Mouse (Mus musculus) thymus, postnatal 25 days (tissue): Measurements from ENCODE around the gene Bid.
"Not testable (repeated sequence)": the region's sequence is repeated elsewhere in the genome, so short reads cannot be mapped to it uniquely, and the experiment has no call there.

ENCODE experiments used
- DNase-seq: peaks from one replicate; pipeline ENCODE4 v3.0.0; 2022

The Bid gene

DNA sequence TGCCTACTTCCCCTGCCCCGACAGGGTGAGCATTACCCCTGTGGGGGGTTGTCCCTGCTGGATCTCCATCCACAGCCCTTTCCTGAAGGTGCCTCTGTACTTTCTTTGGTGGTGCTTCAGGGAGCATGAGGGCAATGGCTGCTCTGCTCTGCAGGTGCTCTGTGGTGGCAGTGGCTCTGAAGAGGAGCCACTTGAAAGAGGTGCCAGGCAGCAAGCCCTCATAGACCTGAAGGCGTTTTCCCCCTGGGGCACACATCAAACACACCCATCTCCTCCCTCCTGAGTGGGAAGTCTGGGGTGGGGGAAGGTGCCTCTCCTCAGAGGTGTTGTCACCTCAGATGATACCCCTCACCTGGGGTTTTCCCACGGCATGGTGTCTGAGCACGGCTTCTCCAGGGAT, 17.5 kb upstream of the Bid start:
- peak; percentile 84 for DNase-seq

DNA sequence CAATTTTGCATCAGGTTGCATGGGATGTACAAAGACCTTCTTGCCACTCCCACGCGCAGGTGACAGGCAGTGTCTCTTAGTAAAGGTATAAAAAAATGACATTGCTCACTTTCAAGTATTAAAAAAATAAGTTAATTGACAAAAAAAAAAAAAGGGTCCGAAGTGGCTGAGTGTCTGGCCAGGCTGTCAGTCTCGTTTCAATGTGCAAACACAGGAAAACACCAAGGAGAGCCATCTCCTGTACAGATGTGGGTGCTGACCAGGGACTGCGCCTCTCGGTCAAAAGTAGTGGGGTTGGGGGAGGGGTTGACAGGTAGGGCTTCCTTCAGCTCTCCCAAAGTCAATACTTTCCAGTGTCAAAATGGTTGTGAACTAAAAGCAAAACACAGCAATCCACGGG, 17.0 kb upstream of the Bid start:
- DNase-seq = no peak

DNA sequence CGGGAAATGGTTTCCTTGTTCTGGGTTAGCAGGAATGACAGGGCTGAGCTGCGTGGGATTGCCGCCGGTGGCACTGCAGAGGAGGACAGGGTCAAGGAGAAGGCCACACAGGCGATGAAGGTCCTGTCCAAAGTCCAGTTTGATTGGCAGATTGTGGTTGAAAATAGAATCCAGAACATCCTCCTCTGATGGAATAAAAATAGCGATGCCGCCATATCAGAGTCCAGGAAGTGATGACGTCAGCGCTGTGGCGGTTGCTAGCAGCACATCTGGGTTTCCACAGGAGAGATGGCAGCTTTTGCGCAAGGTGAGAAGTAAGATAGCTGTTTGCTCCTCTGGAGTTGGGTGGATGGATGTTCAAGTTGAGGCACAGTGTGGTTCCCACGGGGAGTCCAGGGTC, 15.9 kb upstream of the Bid start:
- DNase-seq = peak; percentile 84

DNA sequence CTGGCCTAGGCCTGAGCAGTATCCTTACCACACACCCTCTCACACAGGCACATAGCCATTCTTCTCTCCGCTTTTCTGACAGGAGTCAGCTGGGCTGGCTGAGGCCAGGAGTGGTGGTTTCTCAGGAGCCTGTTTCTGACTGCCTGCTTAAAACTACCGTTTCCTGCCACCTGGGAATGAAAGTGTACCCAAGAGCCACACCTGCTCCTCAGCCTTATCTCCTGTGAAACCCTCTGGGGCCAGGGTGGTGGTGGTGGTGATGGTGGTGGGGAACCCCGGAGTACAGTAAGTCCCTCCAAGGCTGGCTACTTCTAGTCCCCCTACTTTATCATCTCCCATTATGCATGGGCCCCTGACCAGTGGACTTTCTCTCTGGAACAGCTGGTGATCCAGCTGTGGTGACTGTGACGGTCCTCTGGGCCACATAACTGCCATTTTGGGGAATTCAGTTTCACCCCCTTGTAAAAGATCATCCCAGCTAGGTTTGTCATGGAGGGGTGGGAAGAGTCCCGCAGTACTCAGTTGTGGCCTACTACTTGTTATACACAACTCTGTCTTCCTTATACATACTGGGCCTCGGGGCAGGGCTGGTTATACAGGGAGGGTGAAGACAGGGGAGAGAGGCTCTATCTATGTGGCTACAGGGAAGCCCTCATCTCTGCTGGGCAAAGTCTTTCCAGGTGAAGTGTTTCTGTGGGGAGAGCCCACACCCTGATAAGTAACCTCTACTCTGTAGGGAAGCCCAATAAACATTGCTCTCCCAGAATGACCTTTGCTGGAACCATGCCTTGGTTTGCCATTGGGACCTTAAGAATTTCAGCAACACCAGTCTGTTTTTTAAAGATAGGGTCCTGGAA, 14.0 kb upstream of the Bid start:
- peak; percentile 80 for DNase-seq

DNA sequence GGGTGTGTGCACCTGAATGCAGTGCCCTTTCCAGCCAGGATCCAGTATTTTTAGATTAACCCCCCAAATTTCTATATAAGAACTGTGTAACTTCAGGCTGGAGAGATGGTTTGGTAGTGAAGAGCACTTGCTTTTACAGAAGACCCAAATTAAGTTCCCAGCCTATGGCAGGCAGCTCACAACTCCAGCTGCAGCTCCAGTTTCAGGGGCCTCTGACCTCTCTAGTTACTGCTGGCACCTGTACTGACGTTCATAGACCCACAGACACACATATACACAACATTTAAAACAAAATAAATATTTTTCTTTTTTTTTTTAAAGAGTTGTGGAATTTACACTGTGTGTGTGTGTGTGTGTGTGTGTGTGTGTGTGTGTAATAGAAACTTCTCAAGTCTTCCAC, 12.8 kb upstream of the Bid start:
- peak; percentile 38 for DNase-seq

DNA sequence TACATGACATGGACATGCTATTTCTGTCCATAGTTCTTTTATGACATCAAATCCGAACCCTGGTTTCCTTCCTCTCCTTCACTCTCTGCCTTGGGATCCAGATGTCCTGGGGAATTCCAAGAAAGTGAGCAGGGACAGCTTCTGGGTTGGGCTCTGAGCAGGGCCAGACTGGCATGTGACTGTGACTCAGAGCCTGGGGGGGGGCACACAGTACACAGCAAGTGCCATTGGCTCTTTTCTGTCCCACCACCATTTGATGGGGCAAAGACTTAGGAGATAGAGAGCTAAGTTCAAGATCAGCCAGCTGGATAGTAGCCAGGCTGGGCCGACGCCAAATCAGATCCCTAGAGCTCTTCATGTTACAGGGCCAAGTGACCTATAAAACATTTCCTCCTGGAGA, 11.1 kb upstream of the Bid start:
- DNase-seq = no peak

DNA sequence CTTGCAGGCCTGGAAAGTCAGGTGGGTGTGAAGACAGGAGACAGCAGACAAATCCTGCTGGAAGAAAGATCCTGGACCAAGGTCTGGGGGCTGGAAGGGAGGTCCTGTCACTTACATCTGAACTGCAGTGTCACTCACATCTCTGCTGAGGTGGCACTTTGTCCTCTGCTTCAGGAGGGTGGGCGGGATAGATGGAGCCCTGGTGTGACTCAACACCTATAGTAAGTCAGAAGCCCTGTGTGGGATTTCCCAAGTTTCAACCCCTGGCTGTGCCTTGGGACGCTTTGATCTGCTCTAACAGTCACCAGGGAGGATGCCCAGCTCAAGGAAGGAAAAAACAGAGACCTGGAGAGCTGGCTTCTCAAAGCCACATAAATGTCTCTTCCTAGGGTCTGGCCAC, 10.2 kb upstream of the Bid start:
- DNase-seq = no peak

DNA sequence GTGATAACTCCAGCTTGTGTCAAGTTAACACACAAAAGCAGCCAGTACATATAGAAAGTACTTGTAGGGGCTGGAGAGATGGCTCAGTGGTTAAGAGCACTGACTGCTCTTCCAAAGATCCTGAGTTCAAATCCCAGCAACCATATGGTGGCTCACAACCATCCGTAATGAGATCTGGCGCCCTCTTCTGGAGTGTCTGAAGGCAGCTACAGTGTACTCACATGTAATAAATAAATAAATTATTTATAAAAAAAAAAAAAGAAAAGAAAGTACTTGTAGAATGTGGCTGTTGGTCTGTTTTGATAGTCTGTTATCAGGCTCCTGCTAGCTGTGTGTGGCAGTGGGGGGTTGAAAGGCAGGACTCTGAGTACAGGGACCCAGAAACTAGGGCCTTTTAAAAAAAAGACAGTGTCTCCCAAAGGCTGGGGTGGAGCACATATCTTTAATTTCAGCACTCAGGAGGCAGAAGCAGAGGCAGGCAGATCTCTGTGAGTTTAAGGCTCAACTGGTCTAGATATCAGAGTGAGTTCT, 8.2 kb upstream of the Bid start:
- not testable (repeated sequence) for DNase-seq

DNA sequence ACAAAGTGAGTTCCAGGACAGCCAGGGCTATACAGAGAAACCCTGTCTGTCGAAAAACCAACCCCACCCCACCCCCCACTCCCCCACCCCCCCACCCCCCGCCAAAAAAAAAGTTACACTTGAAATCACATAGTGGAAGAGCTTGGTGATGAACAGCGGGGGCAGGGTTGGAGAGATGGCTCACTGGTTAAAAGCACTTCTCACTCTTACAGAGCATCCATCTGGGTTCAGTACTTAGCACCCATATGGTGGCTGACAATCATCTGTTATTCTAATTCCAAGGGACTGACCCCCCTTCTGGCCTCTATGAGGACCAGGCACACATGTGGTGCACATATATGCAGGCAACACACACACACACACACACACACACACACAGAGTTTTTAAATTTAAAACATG, 1.3 kb upstream of the Bid start:
- no peak for DNase-seq

DNA sequence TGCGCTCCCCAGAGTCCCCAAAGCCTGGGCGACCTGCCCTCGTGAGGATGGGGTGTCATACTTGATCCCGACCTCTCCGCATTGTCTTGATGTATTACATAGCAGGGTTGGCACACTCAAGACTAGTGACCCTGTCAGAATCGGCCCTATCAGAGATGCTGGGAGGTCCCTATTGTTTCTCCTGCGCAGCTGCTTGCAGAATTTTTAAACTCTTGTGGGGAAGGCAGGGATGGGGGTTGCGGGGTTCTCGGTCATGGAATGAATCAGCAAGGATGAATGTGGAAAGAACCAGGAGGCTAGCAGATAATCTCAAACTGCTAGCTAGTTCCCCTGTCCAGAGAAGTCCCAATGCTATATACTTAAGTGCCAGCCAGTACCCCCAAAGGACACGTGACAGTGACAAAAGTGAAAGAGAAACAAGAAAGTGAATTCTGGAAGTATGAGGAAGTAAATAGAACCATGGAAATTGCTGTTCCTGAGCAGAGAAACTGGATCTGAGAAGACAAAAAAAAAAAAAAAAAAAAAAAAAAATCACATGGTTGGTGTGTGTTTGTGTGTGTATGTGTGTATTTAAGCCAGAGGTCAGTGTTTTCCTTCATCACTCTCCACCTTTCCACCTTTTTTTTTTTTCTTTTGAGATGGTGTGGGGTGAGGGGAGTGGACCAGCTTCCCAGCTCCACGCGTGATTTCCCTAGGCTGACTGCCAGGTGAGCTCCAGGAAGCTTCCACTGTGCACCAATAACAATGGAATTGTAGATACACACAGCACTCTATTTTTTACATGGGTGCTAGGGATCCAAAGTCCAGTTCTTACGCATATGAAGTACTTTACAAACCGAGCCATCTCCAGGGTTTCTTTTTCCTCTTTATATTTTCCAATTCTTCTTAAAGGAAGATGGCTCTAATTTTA, 574 bp upstream of the Bid start:
- DNase-seq = not testable (repeated sequence)

DNA sequence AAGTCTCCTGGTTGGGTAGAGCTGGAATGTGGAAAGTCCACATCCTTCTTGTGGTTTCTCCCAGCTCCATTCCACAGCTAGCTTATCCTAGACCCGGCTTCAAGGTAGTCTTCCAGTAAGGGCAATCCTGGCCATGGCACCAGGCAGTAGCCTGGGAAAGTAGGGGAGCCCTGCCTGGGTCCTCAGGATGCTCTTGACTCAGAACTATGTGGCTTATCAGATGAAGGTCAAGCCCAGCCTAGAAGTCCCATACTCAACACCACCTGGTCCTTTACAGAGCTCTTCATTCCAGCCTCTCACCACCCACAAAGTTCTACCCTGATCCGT, 1.0 kb downstream of the Bid start:
- no peak for DNase-seq

DNA sequence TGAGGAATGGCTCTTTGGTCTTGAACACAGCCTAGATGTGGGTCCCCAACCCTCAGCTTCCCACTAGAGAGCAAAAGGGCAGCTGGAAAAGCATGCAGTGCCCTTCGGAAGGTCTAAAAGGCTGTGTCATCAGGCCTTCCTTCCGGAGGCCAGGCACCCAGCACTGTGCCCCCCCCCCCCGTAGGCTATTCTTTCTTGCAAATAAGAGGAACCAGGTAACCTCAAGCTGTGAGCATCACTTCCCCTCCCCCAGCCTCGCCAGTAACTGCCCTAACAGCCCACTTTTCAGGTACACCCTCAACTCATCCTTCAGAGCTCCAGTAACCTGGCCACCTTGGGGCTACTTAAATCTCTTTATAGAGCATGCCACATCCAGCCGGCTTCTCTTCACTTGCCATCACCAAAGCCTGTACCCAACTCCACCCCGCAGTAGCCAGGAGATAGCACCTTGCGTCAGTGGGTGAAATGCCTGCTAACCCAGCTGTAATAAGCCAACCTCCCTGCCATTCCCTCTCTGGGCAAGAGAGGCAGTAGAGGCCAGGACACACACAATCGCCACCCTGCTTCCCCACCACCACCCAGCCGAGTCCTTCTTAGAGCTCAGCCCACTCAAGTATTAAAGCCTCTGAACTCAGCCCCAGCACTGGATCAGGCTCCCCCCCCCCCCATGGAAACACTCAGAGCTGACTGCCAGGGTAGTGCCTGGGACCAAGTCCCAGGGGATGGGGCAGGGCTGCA, 1.6 kb downstream of the Bid start:
- DNase-seq = peak; percentile 72

DNA sequence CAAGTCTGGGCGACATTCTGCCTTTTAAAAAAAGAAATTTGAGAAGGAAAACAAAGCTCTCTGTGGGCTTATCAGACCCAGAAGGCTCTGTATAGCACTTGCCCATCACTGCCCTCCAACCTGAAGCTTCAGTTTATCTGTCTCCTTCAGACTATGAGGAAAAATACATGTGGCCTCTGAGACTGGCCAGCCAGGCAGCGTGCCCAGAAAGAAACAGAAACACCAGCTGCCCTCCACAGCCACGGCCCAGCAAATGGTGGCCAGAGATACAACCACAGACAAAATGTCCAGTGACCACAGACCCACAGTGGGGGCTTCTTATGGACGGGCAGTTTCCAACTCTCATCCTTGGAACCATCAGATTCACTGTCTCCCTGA, 2.1 kb downstream of the Bid start:
- no peak for DNase-seq

DNA sequence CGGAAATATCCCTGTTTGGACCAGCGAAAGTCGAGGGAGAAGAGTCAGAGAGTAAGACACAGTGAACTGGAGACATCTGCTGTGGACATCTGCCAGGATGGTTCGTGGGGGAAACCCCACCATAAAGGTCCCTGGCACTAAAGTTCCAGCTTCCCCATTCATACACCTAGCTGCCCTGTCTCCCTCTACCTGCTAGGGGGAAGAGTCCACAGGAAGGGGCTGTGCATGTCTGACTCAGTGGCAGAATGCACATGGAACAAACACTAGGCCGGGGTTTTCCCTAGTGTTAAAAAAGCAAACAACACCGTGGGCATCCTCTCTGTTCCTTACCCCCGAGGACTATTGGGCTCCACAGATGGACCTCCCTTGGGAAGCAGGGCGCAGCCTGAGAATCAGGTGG, 2.9 kb downstream of the Bid start:
- DNase-seq = no peak

DNA sequence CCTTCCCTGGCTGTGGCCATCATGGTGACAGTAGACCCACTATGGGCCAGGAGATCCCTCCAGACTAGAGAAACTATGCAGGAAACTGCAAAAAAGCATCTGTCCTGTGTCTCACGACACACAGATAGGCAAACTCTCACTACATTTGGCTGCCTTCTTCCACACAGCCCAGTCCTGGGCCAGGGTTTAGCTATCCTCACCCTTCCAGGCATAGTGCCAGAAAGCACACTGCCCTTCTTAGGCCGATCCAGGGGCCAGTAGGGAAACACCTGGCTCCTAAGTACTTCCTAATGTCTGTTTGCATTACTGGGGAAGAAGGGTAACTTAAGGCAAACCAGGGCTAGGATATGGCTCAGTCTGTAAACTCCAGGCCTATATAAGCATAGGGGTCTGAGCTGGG, 3.7 kb downstream of the Bid start:
- DNase-seq = no peak

DNA sequence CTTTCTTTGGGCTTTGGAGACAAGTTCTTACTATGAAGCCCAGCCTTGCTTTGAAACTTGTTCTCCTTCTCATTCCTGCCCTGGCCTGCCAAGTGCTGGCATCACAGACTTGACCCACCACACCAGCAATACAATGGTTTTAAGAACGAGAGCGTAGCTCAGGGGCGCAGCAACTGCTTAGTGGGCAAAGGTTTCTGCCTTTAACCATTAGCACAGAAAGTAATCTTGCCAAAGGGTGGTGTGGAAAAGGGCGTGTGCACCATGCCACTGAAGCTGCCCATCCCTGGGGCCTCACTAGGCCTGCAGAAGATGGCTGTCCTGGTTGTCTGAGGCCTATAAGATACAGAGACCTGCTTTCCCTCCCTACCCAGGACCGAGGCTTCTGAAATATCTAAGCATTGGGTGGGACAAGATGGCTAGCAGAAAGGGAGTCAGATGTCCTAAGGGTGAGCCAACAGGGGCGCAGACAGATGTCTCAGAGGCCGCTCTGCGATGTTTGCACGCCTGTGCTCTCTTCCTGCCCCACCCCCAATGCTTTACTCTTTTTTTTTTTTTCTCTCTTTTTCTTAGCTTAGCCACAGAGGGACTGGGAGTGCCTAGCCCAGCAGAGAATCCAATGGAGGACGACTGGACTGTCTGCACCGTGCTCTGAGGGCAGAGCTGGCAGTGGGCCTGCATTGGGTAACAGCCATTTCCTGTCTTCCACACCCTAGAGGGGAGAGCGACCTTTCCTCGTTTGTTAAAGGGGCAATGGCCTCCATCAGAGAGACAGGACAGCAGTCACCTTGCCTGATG, 5.2 kb downstream of the Bid start:
- DNase-seq = peak; percentile 46

DNA sequence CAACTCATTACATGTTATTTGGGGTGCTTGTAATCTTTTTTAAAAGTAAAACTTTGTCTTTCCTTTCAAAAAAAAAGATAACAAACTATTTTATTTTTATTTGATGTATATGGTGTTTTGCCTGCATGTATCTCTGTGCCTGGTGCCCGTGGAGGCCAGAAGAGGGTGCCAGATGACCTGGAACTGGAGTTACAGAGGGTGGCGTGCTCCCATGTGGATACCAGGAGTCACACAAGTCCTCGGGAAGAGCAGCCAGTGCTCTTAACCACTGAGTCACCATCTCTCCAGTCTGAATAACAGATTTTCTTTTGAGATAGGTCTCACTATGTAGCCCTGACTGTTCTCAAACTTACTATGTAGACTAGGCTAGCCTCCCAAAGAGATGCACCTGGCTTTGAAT, 7.2 kb downstream of the Bid start:
- no peak for DNase-seq

DNA sequence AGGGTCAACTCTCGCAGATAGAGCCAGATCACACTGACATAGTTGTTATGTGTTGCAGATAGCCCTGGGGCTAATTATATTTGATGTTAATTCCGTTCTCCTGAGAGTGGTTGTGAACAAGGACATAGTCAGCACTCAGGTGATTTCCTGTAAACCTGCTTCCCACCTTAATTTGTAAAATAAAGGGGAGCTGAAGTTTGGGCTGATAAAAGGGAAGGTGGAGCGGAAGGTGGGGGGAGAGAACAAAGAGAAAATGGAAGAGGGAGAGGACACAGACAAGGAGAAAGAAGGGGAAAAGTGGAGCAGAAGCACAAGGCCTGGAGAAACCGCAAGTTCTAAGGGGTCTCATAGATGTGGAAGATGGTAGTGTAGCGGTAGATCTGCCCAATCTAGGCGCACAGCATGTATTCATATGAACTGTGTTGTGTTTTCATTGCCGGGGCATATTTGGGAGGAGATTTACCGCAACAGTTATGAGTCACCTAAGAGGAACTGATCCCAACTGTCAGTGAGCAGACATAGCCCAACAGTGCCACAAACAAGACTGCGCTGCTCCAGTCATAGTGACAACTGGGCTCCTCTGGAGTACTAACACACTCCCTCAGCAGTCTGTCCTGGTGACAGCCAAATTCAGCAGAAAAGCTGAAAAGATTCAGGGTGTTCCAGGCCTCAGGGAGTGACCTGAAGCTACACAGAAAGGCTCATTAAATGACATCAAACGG, 8.6 kb downstream of the Bid start:
- DNase-seq = not testable (repeated sequence)

DNA sequence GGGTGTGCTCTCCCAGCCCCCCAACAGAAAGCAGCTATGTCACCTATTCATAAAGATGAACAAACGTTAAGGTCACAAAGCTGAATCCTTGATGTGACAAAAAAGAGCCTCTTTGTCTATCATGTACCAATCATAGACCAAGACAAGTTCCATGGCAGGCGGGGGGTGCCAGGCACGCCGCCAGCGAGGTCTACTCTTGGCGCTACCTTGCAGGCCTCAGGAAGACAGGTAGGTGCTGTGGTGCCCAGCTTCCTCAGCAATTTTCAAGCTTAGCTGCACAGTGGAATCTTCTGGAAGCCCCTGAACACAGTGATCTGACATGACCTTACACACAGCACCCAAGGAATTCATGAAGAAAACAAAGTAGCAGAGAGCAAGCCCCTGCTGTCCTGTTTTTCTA, 10.1 kb downstream of the Bid start:
- DNase-seq = no peak

DNA sequence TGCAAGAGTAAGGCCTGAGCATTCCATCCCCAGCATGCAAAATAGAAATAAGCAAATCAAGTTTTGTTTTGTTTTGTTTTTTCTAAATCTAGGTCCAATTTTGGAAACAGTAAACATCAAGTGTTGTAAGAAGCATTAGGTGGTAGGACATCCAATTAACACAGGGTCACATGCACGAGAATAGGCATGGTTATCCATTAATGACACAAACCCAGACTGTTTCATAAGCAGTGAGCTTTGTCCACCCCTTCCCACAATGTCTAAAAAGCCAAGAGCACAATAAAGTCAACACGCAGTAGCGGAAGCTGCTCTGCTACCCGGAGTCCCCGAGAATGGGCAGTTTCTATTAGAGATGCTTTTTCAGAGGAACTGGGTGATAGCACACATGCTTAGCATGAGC, 11.5 kb downstream of the Bid start:
- no peak for DNase-seq

DNA sequence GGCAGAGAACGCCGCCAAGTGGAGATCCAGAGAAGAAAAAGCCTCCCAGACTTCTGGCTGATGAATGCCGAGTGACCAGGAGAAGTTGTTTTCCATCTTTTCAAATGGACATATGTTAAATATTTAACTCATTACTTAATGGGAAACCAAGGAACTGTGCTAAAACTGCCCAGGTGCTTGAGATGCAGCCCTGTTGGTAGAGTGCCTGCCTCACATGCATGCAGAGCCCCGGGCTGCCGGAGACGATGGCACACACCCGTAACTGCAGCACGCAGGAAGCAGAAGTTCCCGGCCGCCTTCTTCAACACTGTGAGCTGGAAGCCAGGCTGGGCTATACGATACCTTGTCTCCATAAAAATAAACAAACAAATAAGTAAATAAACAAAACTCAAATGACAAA, 12.7 kb downstream of the Bid start:
- no peak for DNase-seq

DNA sequence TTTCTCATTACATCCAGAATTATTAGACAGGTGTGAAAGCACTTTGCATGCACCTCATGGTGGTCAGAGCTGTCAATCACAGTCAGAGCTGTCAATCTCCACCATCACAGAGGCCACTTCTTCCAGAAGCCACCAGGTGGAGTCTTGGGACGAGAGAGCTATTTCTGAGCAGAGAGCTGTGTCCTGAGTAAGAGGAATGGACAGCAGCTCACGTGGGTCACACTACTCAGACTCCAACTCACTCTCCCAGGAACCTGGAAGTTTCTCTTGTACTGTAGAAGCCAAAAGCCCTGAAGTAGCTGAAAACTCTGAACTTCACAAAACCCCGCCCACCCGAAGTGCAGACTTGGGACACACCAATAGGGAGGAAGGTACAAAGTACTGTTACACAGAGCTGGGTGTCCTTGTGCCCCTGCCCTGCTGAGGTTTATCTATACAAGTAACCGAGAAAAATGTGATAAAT, 13.2 kb downstream of the Bid start:
- peak; percentile 58 for DNase-seq
